Mouse (Mus musculus) heart, embryonic 11.5 days (tissue): ENCODE results near the gene Simc1. TPM values are rescaled to one million over a fixed set of nuclear protein-coding genes. Genes with fewer than 3 reads are reported as not detected.
"Not testable (repeated sequence)": the region's sequence is repeated elsewhere in the genome, so short reads cannot be mapped to it uniquely, and the experiment has no call there.

Experiments
- ATAC-seq: fragments of 200-750 bp; cut with Nextera tagmentation; replicated peaks from 2 replicates; pipeline ENCODE4 v1.8.0; 2017; ENCODE audit warnings: moderate library complexity; ENCODE audit not compliant: insufficient number of reproducible peaks, low FRiP score, low TSS enrichment
- H3K27ac ChIP-seq: fragments of 300-500 bp; sonication (generic); 2 replicates; pipeline ENCODE4 v1.5.1; 2014; ENCODE audit warnings: mild to moderate bottlenecking, low read depth, low read length
- H3K27me3 ChIP-seq: fragments of 300-500 bp; sonication (generic); 2 replicates; pipeline ENCODE4 v1.6.1; 2014; ENCODE audit warnings: mild to moderate bottlenecking, low read length, mixed read lengths; ENCODE audit not compliant: control insufficient read depth, insufficient read depth
- H3K36me3 ChIP-seq: fragments of 300-500 bp; sonication (generic); 2 replicates; pipeline ENCODE4 v1.6.1; 2014; ENCODE audit warnings: mild to moderate bottlenecking, low read length, moderate library complexity, mixed read lengths; ENCODE audit not compliant: control insufficient read depth, insufficient read depth
- H3K4me1 ChIP-seq: fragments of 300-500 bp; sonication (generic); 2 replicates; pipeline ENCODE4 v1.6.1; 2014; ENCODE audit warnings: low read length; ENCODE audit not compliant: control insufficient read depth, insufficient read depth
- H3K4me2 ChIP-seq: fragments of 300-500 bp; sonication (generic); 2 replicates; pipeline ENCODE4 v1.6.1; 2014; ENCODE audit warnings: mild to moderate bottlenecking, moderate library complexity
- H3K4me3 ChIP-seq: fragments of 300-500 bp; sonication (generic); 2 replicates; pipeline ENCODE4 v1.5.1; 2014; ENCODE audit warnings: low read depth, low read length
- H3K9ac ChIP-seq: fragments of 300-500 bp; sonication (generic); 2 replicates; pipeline ENCODE4 v1.6.1; 2014; ENCODE audit warnings: mild to moderate bottlenecking, low read depth, low read length, moderate library complexity
- H3K9me3 ChIP-seq: fragments of 300-500 bp; sonication (generic); replicated peaks from 2 replicates; pipeline ENCODE4 v1.6.1; 2016; ENCODE audit warnings: low read length; ENCODE audit not compliant: control insufficient read depth
- WGBS: fragments of 180-500 bp; shearing (Covaris S2); extraction: QIAGEN DNeasy Blood & Tissue Kit; methylation state at CpG from one replicate; pipeline ENCODE4 v1.1.7; 2014; ENCODE audit not compliant: insufficient replicate concordance; 5-methylcytosine and 5-hydroxymethylcytosine counted together
- polyA plus RNA-seq: library from polyadenylated mRNA; unstranded; fragments of >200 nt; fragmentation: Nextera tagmentation; extraction: Ambion mirVana; gene quantifications from 2 replicates; pipeline ENCODE4 v1.2.1, GENCODE M21; 2014

The Simc1 gene
- polyA plus RNA-seq, 1 experiment from 2014 or later: 7.6 TPM

DNA sequence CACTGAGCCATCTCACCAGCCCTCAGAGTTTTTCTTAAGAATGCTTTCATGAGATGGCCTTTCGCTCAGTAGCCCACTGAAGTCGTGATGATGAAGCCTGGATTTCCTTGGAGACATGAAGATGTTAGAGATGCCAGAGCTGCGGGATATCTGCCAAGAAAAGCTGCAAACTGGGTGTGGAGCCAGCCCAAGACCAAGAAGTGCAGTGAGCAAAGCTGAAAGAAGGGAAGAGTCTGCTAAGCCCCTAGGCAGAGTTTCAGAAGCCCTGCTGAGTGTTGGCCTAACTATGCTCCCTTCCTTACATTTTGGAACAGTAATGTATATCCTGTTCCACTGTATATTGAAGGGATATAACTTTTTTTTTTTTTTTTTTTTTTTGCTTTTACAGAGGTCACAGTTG, 24.3 kb upstream of the Simc1 start:
- no peak overlapping the region for H3K4me3 ChIP-seq
- no peaks in the 10 kb centered on the region for H3K36me3 ChIP-seq
- no peak overlapping the region for H3K4me2 ChIP-seq
- H3K27ac ChIP-seq: no peak overlapping the region
- no peaks in the 10 kb centered on the region for H3K27me3 ChIP-seq
- 44% methylated on average over 3 of the region's 3 CpGs for WGBS
- H3K9ac ChIP-seq: no peak overlapping the region
- H3K9me3 ChIP-seq: no peaks in the 10 kb centered on the region
- no peaks in the 10 kb centered on the region for H3K4me1 ChIP-seq
- ATAC-seq: no peak

GRCm38 (mm10) chr13:54481498-54481897, 22.1 kb upstream of the Simc1 start:
- Histone ChIP-seq H3K27me3 (no peaks in the 10 kb centered on the region), H3K4me1 (no peaks in the 10 kb centered on the region), H3K9ac (no peak overlapping the region), H3K4me3 (no peak overlapping the region), H3K9me3 (no peaks in the 10 kb centered on the region), H3K27ac (no peak overlapping the region), H3K4me2 (no peak overlapping the region), H3K36me3 (no peaks in the 10 kb centered on the region)
- 78% methylated on average over 14 of the region's 14 CpGs for WGBS
- ATAC-seq: no peak

- H3K4me3 ChIP-seq: no peak overlapping the region
- H3K9ac ChIP-seq: no peak overlapping the region
- no peak overlapping the region for H3K27ac ChIP-seq
- H3K27me3 ChIP-seq: no peaks in the 10 kb centered on the region
- WGBS: 71% methylated on average over 5 of the region's 5 CpGs
- H3K4me1 ChIP-seq: no peaks in the 10 kb centered on the region
- no peaks in the 10 kb centered on the region for H3K36me3 ChIP-seq
- H3K4me2 ChIP-seq: no peak overlapping the region
- no peak for ATAC-seq
- no peaks in the 10 kb centered on the region for H3K9me3 ChIP-seq
Observed at GRCm38 (mm10) chr13:54490411-54490810, 13.2 kb upstream of the Simc1 start.

DNA sequence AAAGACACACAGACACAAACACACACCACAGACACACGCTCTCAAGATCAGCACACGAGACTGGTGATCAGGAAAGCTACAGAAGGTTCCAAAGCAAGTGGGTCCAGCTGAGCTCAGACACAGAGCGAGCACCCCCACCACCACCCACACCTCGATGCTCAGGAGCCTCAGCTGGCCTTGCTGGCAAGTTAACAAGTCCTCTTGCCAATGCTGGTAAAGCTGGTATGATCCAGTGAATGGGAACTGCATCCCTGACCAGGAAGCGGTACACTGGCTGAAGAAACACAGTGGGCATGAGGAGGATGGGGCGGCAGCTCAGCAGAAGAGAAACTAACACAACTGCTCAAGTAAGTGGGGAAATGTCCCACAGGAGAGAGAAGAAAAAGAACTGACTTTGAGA, 12.2 kb upstream of the Simc1 start:
- Histone ChIP-seq H3K4me1 (no peaks in the 10 kb centered on the region), H3K27ac (no peak overlapping the region), H3K4me3 (no peak overlapping the region), H3K4me2 (no peak overlapping the region), H3K36me3 (no peaks in the 10 kb centered on the region), H3K9ac (no peak overlapping the region), H3K27me3 (no peaks in the 10 kb centered on the region), H3K9me3 (no peaks in the 10 kb centered on the region)
- WGBS: 75% methylated on average over 6 of the region's 6 CpGs
- ATAC-seq: no peak

DNA sequence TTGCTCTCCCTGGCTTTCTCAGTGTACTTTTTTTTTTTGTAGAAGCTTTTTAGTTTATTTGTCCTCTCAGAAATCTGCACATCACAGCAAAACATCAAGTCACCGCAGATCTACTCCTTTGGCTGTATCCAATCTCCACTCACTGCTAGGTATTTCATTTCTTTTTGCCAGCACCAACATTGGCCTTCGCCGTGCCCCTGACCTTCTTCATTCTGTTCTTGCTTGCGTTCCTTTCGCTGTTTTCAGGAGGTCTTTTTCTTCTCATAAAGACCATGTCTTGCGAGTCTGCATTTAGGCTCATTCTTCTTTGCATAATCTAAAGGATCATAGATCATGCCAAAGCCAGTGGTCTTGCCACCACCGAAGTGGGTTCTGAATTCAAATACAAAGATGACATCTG, 4.0 kb upstream of the Simc1 start:
- not testable (repeated sequence) for H3K27me3 ChIP-seq, ATAC-seq, H3K4me2 ChIP-seq, H3K27ac ChIP-seq, H3K9ac ChIP-seq, H3K4me3 ChIP-seq, H3K36me3 ChIP-seq, H3K9me3 ChIP-seq, H3K4me1 ChIP-seq
- 90% methylated on average over 7 of the region's 7 CpGs for WGBS

GRCm38 (mm10) chr13:54501352-54501751, 2.2 kb upstream of the Simc1 start:
- no peak for ATAC-seq
- Histone ChIP-seq H3K27ac (no peak overlapping the region), H3K36me3 (no peaks in the 10 kb centered on the region), H3K9ac (no peak overlapping the region), H3K4me1 (peaks cover 14% of the 10 kb centered on the region), H3K27me3 (no peaks in the 10 kb centered on the region), H3K4me2 (no peak overlapping the region), H3K9me3 (no peaks in the 10 kb centered on the region), H3K4me3 (no peak overlapping the region)
- WGBS: 55% methylated on average over 2 of the region's 2 CpGs

DNA sequence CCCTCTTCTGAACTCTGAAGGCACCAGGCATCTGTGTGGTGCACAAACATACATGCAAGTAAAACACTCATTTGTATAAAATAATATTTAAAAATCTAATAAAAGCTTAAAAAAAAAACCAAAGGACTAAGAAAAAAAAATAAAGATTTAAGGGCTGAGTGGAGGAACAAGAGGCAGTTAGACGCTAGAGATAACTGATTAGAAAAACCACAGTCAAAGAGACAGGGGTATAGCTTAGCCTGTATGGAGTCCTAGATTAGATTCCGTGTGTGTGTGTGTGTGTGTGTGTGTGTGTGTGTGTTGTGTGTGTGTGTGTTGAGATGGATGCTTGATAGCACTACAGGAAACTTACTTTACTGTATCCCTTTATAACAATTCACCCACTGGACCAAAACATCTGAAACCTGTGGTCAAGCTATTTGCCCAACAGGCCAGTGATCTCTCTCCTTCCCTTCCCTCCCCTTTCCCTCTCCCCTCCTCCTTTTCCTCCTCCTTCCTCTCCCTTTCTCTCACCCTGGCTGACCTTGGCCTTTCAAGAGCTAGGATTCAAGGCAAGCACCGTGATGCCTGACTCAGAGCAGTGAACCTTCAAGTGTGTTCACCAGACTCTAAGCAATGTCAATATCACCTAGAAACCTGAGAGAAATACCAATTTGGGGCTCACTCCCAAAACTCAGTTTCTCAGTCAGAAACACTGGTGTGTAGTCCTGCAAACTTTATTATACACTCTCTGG, 1.5 kb upstream of the Simc1 start:
- WGBS: 43% methylated on average over 3 of the region's 3 CpGs
- Histone ChIP-seq H3K4me2 (no peak overlapping the region), H3K4me3 (no peak overlapping the region), H3K27ac (no peak overlapping the region), H3K4me1 (peaks cover 14% of the 10 kb centered on the region), H3K9me3 (no peaks in the 10 kb centered on the region), H3K36me3 (no peaks in the 10 kb centered on the region), H3K27me3 (no peaks in the 10 kb centered on the region), H3K9ac (no peak overlapping the region)
- ATAC-seq: no peak

- Histone ChIP-seq H3K4me2 (peak overlapping the region; percentile 89), H3K9ac (0 out of 2 replicates have a peak overlapping the region, but pooled peaks have one; percentile 49), H3K27me3 (no peaks in the 10 kb centered on the region), H3K9me3 (no peaks in the 10 kb centered on the region), H3K4me1 (peaks cover 14% of the 10 kb centered on the region), H3K4me3 (peak overlapping the region; percentile 56), H3K36me3 (no peaks in the 10 kb centered on the region), H3K27ac (no peak overlapping the region)
- ATAC-seq: no peak; the same call in 1 of the 2 replicates
- 1% methylated on average over 14 of the region's 14 CpGs for WGBS
Observed at GRCm38 (mm10) chr13:54503278-54503603, 338 bp upstream of the Simc1 start.

- ATAC-seq: no peak
- H3K9me3 ChIP-seq: no peaks in the 10 kb centered on the region
- H3K27me3 ChIP-seq: no peaks in the 10 kb centered on the region
- 34% methylated on average over 7 of the region's 7 CpGs for WGBS
- peak overlapping the region; percentile 56 for H3K4me3 ChIP-seq
- H3K4me1 ChIP-seq: peaks cover 14% of the 10 kb centered on the region
- H3K27ac ChIP-seq: no peak overlapping the region
- H3K4me2 ChIP-seq: peak overlapping the region; percentile 89
- H3K36me3 ChIP-seq: no peaks in the 10 kb centered on the region
- H3K9ac ChIP-seq: peak overlapping the region; percentile 72
Observed at GRCm38 (mm10) chr13:54504611-54505260, 1.2 kb downstream of the Simc1 start.
